Mouse (Mus musculus): Measurements from ENCODE around the gene Dmxl2. TPM values are rescaled to one million over a fixed set of nuclear protein-coding genes. Genes with fewer than 3 reads are reported as not detected.

The Dmxl2 gene
- polyA plus RNA-seq, 1 experiment from 2014 or later, result 6.6 TPM

- H3K9ac ChIP-seq (ENCODE audit: low read length), result no peak overlapping the region
- H3K27me3 ChIP-seq (ENCODE audit: control insufficient read depth, insufficient read depth, low read length), result no peaks in the 10 kb centered on the region
- no peak for ATAC-seq (replicated peaks; ENCODE audit: extremely low read depth, insufficient read depth, low FRiP score)
- H3K9me3 ChIP-seq (replicated peaks; ENCODE audit: control insufficient read depth, low read length), result no peaks in the 10 kb centered on the region
- H3K36me3 ChIP-seq (ENCODE audit: control insufficient read depth, insufficient read depth), result no peaks in the 10 kb centered on the region
- no peak overlapping the region for H3K4me2 ChIP-seq (ENCODE audit: low read depth, low read length)
- H3K4me1 ChIP-seq (ENCODE audit: control insufficient read depth, insufficient read depth, low read length), result no peaks in the 10 kb centered on the region
- H3K4me3 ChIP-seq (ENCODE audit: low read length), result no peak overlapping the region
- 76% methylated on average over 4 of the region's 4 CpGs for WGBS
- no peak overlapping the region for H3K27ac ChIP-seq (ENCODE audit: low read length)
Observed at GRCm38 (mm10) chr9:54463483-54464054, 37.9 kb downstream of the Dmxl2 start.

GRCm38 (mm10) chr9:54439015-54439414 is 62.4 kb downstream of the Dmxl2 start:
- 76% methylated on average over 6 of the region's 6 CpGs for WGBS
- H3K27me3 ChIP-seq (ENCODE audit: control insufficient read depth, insufficient read depth, low read length), result no peaks in the 10 kb centered on the region
- no peaks in the 10 kb centered on the region for H3K9me3 ChIP-seq (replicated peaks; ENCODE audit: control insufficient read depth, low read length)
- H3K9ac ChIP-seq (ENCODE audit: low read length), result no peak overlapping the region
- H3K4me2 ChIP-seq (ENCODE audit: low read depth, low read length), result no peak overlapping the region
- H3K36me3 ChIP-seq (ENCODE audit: control insufficient read depth, insufficient read depth), result no peaks in the 10 kb centered on the region
- no peak for ATAC-seq (replicated peaks; ENCODE audit: extremely low read depth, insufficient read depth, low FRiP score)
- no peak overlapping the region for H3K27ac ChIP-seq (ENCODE audit: low read length)
- no peak overlapping the region for H3K4me3 ChIP-seq (ENCODE audit: low read length)
- no peaks in the 10 kb centered on the region for H3K4me1 ChIP-seq (ENCODE audit: control insufficient read depth, insufficient read depth, low read length)

GRCm38 (mm10) chr9:54438246-54438645 is 63.2 kb downstream of the Dmxl2 start:
- Histone ChIP-seq H3K9me3 (replicated peaks; ENCODE audit: control insufficient read depth, low read length) (no peaks in the 10 kb centered on the region), H3K4me3 (ENCODE audit: low read length) (no peak overlapping the region), H3K27me3 (ENCODE audit: control insufficient read depth, insufficient read depth, low read length) (no peaks in the 10 kb centered on the region), H3K27ac (ENCODE audit: low read length) (no peak overlapping the region), H3K4me1 (ENCODE audit: control insufficient read depth, insufficient read depth, low read length) (no peaks in the 10 kb centered on the region), H3K9ac (ENCODE audit: low read length) (no peak overlapping the region), H3K4me2 (ENCODE audit: low read depth, low read length) (no peak overlapping the region), H3K36me3 (ENCODE audit: control insufficient read depth, insufficient read depth) (no peaks in the 10 kb centered on the region)
- ATAC-seq (replicated peaks; ENCODE audit: extremely low read depth, insufficient read depth, low FRiP score), result no peak; the same call in 1 of the 2 replicates
- WGBS, result 32% methylated on average over 2 of the region's 2 CpGs

- Histone ChIP-seq H3K4me3 (ENCODE audit: low read length) (no peak overlapping the region), H3K36me3 (ENCODE audit: control insufficient read depth, insufficient read depth) (no peaks in the 10 kb centered on the region), H3K27ac (ENCODE audit: low read length) (no peak overlapping the region), H3K27me3 (ENCODE audit: control insufficient read depth, insufficient read depth, low read length) (no peaks in the 10 kb centered on the region), H3K4me2 (ENCODE audit: low read depth, low read length) (no peak overlapping the region), H3K9me3 (replicated peaks; ENCODE audit: control insufficient read depth, low read length) (no peaks in the 10 kb centered on the region), H3K9ac (ENCODE audit: low read length) (no peak overlapping the region), H3K4me1 (ENCODE audit: control insufficient read depth, insufficient read depth, low read length) (no peaks in the 10 kb centered on the region)
- ATAC-seq (replicated peaks; ENCODE audit: extremely low read depth, insufficient read depth, low FRiP score), result no peak
- 91% methylated on average over 2 of the region's 2 CpGs for WGBS
Observed at GRCm38 (mm10) chr9:54416238-54416637, 85.2 kb downstream of the Dmxl2 start.

DNA sequence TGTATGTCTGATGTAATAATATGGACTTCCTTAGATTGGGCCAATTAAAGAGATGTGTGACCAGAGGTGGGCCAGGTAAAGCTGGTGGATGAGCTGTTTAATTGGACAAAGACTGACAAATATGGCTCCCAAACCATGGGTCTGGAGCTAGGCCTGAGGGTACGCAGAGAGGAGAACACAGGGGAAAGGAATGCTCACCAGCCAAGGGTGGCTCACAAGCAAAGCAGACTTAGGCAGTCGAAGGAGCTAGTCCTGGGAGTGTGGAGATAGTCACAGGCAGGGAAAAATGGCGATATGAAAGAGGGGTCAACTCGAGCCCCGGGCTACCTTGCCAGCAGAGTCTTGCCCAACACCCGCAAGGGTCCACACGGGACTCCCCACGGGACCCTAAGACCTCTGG is 144.7 kb downstream of the Dmxl2 start:
- Histone ChIP-seq H3K4me2 (ENCODE audit: low read depth, low read length) (no peak overlapping the region), H3K4me3 (ENCODE audit: low read length) (no peak overlapping the region), H3K9me3 (replicated peaks; ENCODE audit: control insufficient read depth, low read length) (no peaks in the 10 kb centered on the region), H3K27ac (ENCODE audit: low read length) (no peak overlapping the region), H3K27me3 (ENCODE audit: control insufficient read depth, insufficient read depth, low read length) (no peaks in the 10 kb centered on the region), H3K9ac (ENCODE audit: low read length) (no peak overlapping the region), H3K4me1 (ENCODE audit: control insufficient read depth, insufficient read depth, low read length) (no peaks in the 10 kb centered on the region), H3K36me3 (ENCODE audit: control insufficient read depth, insufficient read depth) (no peaks in the 10 kb centered on the region)
- 90% methylated on average over 5 of the region's 8 CpGs for WGBS
- no peak for ATAC-seq (replicated peaks; ENCODE audit: extremely low read depth, insufficient read depth, low FRiP score)

- no peak overlapping the region for H3K4me2 ChIP-seq (ENCODE audit: low read depth, low read length)
- H3K9ac ChIP-seq (ENCODE audit: low read length), result no peak overlapping the region
- no peaks in the 10 kb centered on the region for H3K9me3 ChIP-seq (replicated peaks; ENCODE audit: control insufficient read depth, low read length)
- peaks cover 2% of the 10 kb centered on the region; the same call in 1 of the 2 replicates for H3K27me3 ChIP-seq (ENCODE audit: control insufficient read depth, insufficient read depth, low read length)
- H3K4me3 ChIP-seq (ENCODE audit: low read length), result no peak overlapping the region
- no peaks in the 10 kb centered on the region for H3K36me3 ChIP-seq (ENCODE audit: control insufficient read depth, insufficient read depth)
- H3K27ac ChIP-seq (ENCODE audit: low read length), result no peak overlapping the region
- H3K4me1 ChIP-seq (ENCODE audit: control insufficient read depth, insufficient read depth, low read length), result no peaks in the 10 kb centered on the region
- whole genome bisulfite sequencing, result 63% methylated on average over 7 of the region's 7 CpGs
- ATAC-seq (replicated peaks; ENCODE audit: extremely low read depth, insufficient read depth, low FRiP score), result no peak
Observed at GRCm38 (mm10) chr9:54342026-54342425, 159.4 kb downstream of the Dmxl2 start.

- no peak overlapping the region for H3K27ac ChIP-seq (ENCODE audit: low read length)
- no peak overlapping the region for H3K4me3 ChIP-seq (ENCODE audit: low read length)
- no peak for ATAC-seq (replicated peaks; ENCODE audit: extremely low read depth, insufficient read depth, low FRiP score)
- no peak overlapping the region for H3K9ac ChIP-seq (ENCODE audit: low read length)
- peaks cover 2% of the 10 kb centered on the region; the same call in 1 of the 2 replicates for H3K27me3 ChIP-seq (ENCODE audit: control insufficient read depth, insufficient read depth, low read length)
- H3K36me3 ChIP-seq (ENCODE audit: control insufficient read depth, insufficient read depth), result no peaks in the 10 kb centered on the region
- 42% methylated on average over 6 of the region's 6 CpGs for WGBS
- H3K9me3 ChIP-seq (replicated peaks; ENCODE audit: control insufficient read depth, low read length), result no peaks in the 10 kb centered on the region
- H3K4me2 ChIP-seq (ENCODE audit: low read depth, low read length), result no peak overlapping the region
- no peaks in the 10 kb centered on the region for H3K4me1 ChIP-seq (ENCODE audit: control insufficient read depth, insufficient read depth, low read length)
Observed at GRCm38 (mm10) chr9:54336532-54337144, 164.8 kb downstream of the Dmxl2 start.

DNA sequence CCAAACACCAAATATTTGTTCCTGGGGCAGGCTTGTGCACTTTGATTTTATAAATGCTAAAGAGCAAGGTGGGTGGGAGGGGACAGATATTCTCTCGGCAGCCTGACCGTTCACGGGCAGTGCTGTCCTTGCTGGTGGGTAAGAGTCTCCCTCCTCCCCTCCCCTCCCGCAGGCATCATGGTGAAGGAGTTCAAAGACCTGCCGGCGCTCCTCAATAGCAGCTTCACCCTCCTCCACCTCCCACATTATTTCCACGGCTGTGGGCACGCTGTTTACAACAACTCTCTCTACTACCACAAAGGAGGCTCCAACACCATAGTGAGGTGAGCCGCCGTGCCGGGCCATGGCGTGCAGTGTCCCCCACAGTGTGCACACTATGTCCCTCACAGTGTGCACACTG is 165.8 kb downstream of the Dmxl2 start:
- 84% methylated on average over 12 of the region's 12 CpGs for WGBS
- H3K4me2 ChIP-seq (ENCODE audit: low read depth, low read length), result no peak overlapping the region
- no peak overlapping the region for H3K9ac ChIP-seq (ENCODE audit: low read length)
- H3K36me3 ChIP-seq (ENCODE audit: control insufficient read depth, insufficient read depth), result no peaks in the 10 kb centered on the region
- H3K4me1 ChIP-seq (ENCODE audit: control insufficient read depth, insufficient read depth, low read length), result no peaks in the 10 kb centered on the region
- no peak for ATAC-seq (replicated peaks; ENCODE audit: extremely low read depth, insufficient read depth, low FRiP score)
- H3K27me3 ChIP-seq (ENCODE audit: control insufficient read depth, insufficient read depth, low read length), result peaks cover 2% of the 10 kb centered on the region; the same call in 1 of the 2 replicates
- H3K27ac ChIP-seq (ENCODE audit: low read length), result no peak overlapping the region
- H3K9me3 ChIP-seq (replicated peaks; ENCODE audit: control insufficient read depth, low read length), result no peaks in the 10 kb centered on the region
- H3K4me3 ChIP-seq (ENCODE audit: low read length), result no peak overlapping the region

DNA sequence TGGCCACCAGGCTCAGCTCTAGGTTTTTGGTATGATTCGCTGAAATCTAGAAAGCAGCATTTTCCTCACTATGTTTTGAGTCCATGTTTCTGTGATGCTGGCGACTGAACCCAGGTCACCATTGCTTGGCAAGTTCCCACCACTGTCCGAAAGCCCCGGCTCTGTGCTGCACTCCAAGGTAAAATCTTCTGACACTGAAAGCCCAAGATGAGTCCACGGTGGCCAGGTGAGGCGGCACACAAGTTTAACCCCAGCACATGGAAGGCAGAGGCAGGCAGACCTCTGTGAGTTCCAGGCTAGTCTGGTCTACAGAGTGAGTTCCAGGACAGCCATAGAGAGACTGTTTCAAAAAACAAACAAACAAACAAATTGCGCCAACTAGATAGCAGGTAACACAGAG is 172.2 kb downstream of the Dmxl2 start:
- Histone ChIP-seq H3K4me1 (ENCODE audit: control insufficient read depth, insufficient read depth, low read length) (no peaks in the 10 kb centered on the region), H3K9me3 (replicated peaks; ENCODE audit: control insufficient read depth, low read length) (no peaks in the 10 kb centered on the region), H3K4me3 (ENCODE audit: low read length) (no peak overlapping the region), H3K36me3 (ENCODE audit: control insufficient read depth, insufficient read depth) (no peaks in the 10 kb centered on the region), H3K27me3 (ENCODE audit: control insufficient read depth, insufficient read depth, low read length) (no peaks in the 10 kb centered on the region), H3K27ac (ENCODE audit: low read length) (no peak overlapping the region), H3K4me2 (ENCODE audit: low read depth, low read length) (no peak overlapping the region), H3K9ac (ENCODE audit: low read length) (no peak overlapping the region)
- ATAC-seq (replicated peaks; ENCODE audit: extremely low read depth, insufficient read depth, low FRiP score), result no peak
- WGBS, result 83% methylated on average over 7 of the region's 7 CpGs

Data from heart, embryonic 16.5 days (tissue).